Mouse (Mus musculus) left cerebral cortex, adult 18-20 months (tissue): ENCODE results near the gene Gatad2b. TPM values are rescaled to one million over a fixed set of nuclear protein-coding genes. Genes with fewer than 3 reads are reported as not detected.
"Not testable (repeated sequence)": the region's sequence is repeated elsewhere in the genome, so short reads cannot be mapped to it uniquely, and the experiment has no call there.

Experiments
- DNase-seq, 2 experiments: peaks; one replicate each; pipeline ENCODE4 v3.0.0; 2021 to 2022; ENCODE audit warnings: low spot score in 2 of 2, mixed read lengths in 1 of 2
- long read RNA-seq, 2 experiments: library from polyadenylated mRNA; stranded (forward); transcript quantifications; one replicate each; pipeline ENCODE4 v2.0.0; 2021
- total RNA-seq, 2 experiments: library from RNA; stranded (reverse); gene quantifications; 2 replicates each; pipeline ENCODE4 v1.2.3; 2021

Gene Gatad2b
- total RNA-seq: 10 to 100 TPM; 86.6 to 91.2 TPM
- long read RNA-seq, experiment 1, partial matches to known transcripts: 0 of 6 reads
- long read RNA-seq, experiment 1, other reads (novel, unspliced or antisense): 6 of 6 reads
- long read RNA-seq, experiment 2, partial matches to known transcripts: 0 of 2 reads
- long read RNA-seq, experiment 2, other reads (novel, unspliced or antisense): 2 of 2 reads

GRCm38 (mm10) chr3:90292345-90293275 is at the start of gene Gatad2b:
Gene Gatad2b, plus strand, starts transcription at chr3:90293178.
- peak; percentile 99 for DNase-seq

- no peak for DNase-seq
Measured at GRCm38 (mm10) chr3:90245406-90245805, 47.6 kb upstream of the Gatad2b start.

GRCm38 (mm10) chr3:90247630-90247959 is 45.4 kb upstream of the Gatad2b start:
- no peak for DNase-seq

- DNase-seq: peak; percentile 88 to 91
Measured at GRCm38 (mm10) chr3:90247960-90248745, 44.8 kb upstream of the Gatad2b start, which contains the start of gene Slc39a1. Gene Slc39a1, plus strand, starts transcription at chr3:90248172.

- no peak for DNase-seq
Measured at GRCm38 (mm10) chr3:90248746-90249100, 44.3 kb upstream of the Gatad2b start.

- no peak for DNase-seq
Measured at GRCm38 (mm10) chr3:90250791-90251190, 42.2 kb upstream of the Gatad2b start.

- not testable (repeated sequence) for DNase-seq
Measured at GRCm38 (mm10) chr3:90251731-90252226, 41.2 kb upstream of the Gatad2b start.

- not testable (repeated sequence) for DNase-seq
Measured at GRCm38 (mm10) chr3:90252659-90253058, 40.3 kb upstream of the Gatad2b start.

GRCm38 (mm10) chr3:90253174-90253573 is 39.8 kb upstream of the Gatad2b start:
- DNase-seq: not testable (repeated sequence)

- DNase-seq: peak; percentile 96 to 98
Measured at GRCm38 (mm10) chr3:90253653-90254418, 39.1 kb upstream of the Gatad2b start, which contains the start of gene Crtc2. Gene Crtc2, plus strand, starts transcription at chr3:90254163.

- no peak for DNase-seq
Measured at GRCm38 (mm10) chr3:90254419-90255193, 38.4 kb upstream of the Gatad2b start.

- DNase-seq: no peak
Measured at GRCm38 (mm10) chr3:90255194-90255565, 37.8 kb upstream of the Gatad2b start.

- DNase-seq: no peak
Measured at GRCm38 (mm10) chr3:90255784-90256353, 37.1 kb upstream of the Gatad2b start.

- no peak for DNase-seq
Measured at GRCm38 (mm10) chr3:90256731-90257530, 36.0 kb upstream of the Gatad2b start.

- no peak for DNase-seq
Measured at GRCm38 (mm10) chr3:90258521-90258920, 34.5 kb upstream of the Gatad2b start.

GRCm38 (mm10) chr3:90263121-90263771 is 29.7 kb upstream of the Gatad2b start:
- no peak for DNase-seq

GRCm38 (mm10) chr3:90264687-90265033 is 28.3 kb upstream of the Gatad2b start:
- no peak for DNase-seq
